Mouse (Mus musculus) spleen, adult 10 weeks (tissue): ENCODE data around the gene Rps27l. TPM values are rescaled to one million over a fixed set of nuclear protein-coding genes. Genes with fewer than 3 reads are reported as not detected.

Experiments used
- polyA plus RNA-seq: library from polyadenylated mRNA; stranded (reverse); fragments of 350-450 nt; fragmentation: Illumina TruSeq; extraction: RNeasy Lipid Tissue Mini Kit (QIAGEN cat#74804); gene quantifications from one replicate; pipeline ENCODE4 v1.2.3, GENCODE M21; 2015; ENCODE audit warnings: low replicate concordance; ENCODE audit not compliant: insufficient read depth

The Rps27l gene
- 217 TPM for polyA plus RNA-seq

DNA sequence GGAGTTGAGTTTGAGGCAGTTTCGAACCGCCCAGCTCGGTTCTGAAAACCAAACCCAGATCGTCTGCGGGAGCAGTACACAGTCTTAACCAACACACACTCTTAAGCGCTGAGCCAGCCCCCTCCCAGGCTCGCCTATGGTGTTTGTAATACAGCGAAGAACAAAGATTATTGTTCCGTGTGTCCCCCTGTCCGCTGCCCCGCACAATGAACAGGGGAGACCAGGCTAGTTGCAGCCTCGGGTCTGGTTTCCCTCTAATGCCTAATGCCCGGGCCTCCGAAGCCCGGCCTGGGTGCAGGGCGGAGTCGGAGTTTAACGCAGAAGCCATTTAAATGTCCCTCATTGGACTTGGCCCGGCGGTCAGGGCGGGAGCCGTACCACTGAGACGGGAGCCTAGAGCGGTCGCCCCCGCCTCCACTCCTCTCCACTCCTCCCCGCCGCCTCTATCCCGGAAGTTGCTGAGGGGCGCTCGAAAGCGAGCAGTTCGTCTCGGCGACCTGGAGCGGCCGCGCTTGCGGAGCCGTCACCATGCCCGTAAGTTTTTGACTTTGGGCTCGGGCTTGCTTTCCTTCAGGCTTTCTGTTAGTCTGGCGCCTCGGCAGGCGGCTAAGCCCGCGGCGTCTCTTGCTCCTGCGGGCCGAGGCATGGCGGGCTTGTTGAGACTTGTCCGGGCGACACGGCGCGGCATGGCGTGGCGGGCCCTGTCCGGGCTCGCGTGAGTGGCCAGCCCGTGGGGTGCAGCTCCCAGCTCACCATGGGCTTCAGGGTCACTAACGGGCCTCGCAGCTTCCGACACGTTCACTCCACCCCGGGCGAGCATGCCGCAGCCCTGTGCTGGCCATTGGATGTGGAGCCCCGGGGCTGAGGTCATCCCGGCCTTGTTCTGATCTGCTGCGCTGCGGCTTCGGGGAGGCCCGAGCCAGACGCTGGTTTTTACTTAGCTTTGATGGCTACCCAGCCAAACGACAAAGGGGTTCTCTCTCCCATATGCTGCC lies at the start of gene Rps27l:
TSS of gene Rps27l (plus strand) at position 440 of the 995 bp plus-strand sequence.

DNA sequence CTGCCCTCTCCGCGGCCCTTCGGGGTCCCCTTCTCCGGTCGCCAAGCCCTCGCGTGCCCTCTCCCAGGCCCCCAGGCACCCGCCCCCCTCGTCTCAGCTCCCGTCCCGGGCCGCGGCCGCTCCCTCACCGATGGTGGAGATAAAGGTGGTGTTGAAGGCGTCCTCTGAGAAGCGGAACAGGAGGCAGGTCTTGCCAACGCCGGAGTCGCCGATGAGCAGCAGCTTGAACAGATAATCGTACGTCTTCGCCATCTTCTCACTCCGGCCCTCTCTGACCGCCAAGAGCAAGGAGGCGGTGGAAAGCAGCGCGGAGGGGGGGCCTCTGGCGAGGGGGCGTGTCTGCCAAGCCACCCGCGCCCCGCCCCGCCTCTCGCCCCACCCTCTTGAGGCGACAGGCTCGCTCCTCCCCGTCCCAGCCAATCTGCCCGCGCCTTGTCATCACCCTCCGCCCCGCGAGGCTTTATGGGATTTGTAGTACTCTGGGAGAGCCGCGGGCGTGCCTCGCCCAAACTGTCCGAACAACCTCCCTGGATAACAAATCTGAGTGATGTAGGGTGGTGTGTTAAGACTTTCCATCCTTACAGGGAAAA lies 26.4 kb upstream of the Rps27l start, which contains the start of gene Rab8b:
TSS of gene Rab8b (minus strand) at position 306 of the 590 bp plus-strand sequence.

GRCm38 (mm10) chr9:66975239-66975645 lies 29.4 kb downstream of the Rps27l start, which contains the start of gene Lactb:
TSS of gene Lactb (minus strand) at chr9:66975484.

Other genes starting within 250 kb of the Rps27l start
- gene Car12, start 232.4 kb upstream of the Rps27l start, polyA plus RNA-seq: 1.4 TPM
- 7.4 TPM for gene Aph1b, start 150.6 kb upstream of the Rps27l start, polyA plus RNA-seq
- 0.15 TPM for gene Gm10647, start 149.0 kb upstream of the Rps27l start, polyA plus RNA-seq
- gene Aph1c, start 111.4 kb upstream of the Rps27l start, polyA plus RNA-seq: 14.6 TPM
- 69.4 TPM for gene Rab8b, start 26.4 kb upstream of the Rps27l start, polyA plus RNA-seq
- gene Lactb, start 29.4 kb downstream of the Rps27l start, polyA plus RNA-seq: 36.2 TPM
- 193 TPM for gene Tpm1, start 103.3 kb downstream of the Rps27l start, polyA plus RNA-seq